Mouse (Mus musculus) CD8-positive naive resting alpha-beta T cell, adult 2 months (primary cell): ENCODE data around the gene Sall4.
"Not testable (repeated sequence)": the region's sequence is repeated elsewhere in the genome, so short reads cannot be mapped to it uniquely, and the experiment has no call there.

Experiments used
- DNase-seq, 2 experiments: peaks; one replicate each; pipeline ENCODE4 v3.0.0; 2022; ENCODE audit warnings: low read depth in 2 of 2, low spot score in 2 of 2

Gene Sall4

GRCm38 (mm10) chr2:168761141-168761540, 6.6 kb downstream of the Sall4 start:
- DNase-seq = no peak

- DNase-seq = not testable (repeated sequence)
These were observed 23.3 kb downstream of the Sall4 start for GRCm38 (mm10) chr2:168744406-168744805.

DNA sequence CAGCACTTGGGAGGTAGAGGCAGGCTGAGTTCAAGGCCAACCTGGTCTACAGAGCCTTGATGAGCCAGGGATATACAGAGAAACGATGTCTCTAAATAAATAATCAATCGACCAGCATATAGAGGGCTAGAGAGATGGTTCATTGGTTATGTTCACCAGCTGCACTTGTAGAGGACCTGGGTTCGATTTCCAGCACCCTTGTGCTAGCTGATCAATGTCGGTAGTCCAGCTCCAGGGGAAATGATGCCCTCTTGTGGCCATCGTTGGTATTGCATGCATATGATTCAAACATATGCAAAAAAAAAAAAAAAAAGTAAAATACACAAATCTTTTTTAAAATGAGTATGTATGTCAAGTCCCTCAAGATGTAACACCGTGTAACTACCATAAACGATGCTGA, 25.1 kb downstream of the Sall4 start:
- peak; percentile 57 to 62 for DNase-seq

GRCm38 (mm10) chr2:168742059-168742627, 25.6 kb downstream of the Sall4 start, which contains the start of gene Atp9a:
Atp9a (minus strand) TSS chr2:168742409.
- DNase-seq = peak; percentile 45 to 55

- DNase-seq = peak; percentile 46 to 51
These were observed 26.3 kb downstream of the Sall4 start for GRCm38 (mm10) chr2:168741273-168742058.

DNA sequence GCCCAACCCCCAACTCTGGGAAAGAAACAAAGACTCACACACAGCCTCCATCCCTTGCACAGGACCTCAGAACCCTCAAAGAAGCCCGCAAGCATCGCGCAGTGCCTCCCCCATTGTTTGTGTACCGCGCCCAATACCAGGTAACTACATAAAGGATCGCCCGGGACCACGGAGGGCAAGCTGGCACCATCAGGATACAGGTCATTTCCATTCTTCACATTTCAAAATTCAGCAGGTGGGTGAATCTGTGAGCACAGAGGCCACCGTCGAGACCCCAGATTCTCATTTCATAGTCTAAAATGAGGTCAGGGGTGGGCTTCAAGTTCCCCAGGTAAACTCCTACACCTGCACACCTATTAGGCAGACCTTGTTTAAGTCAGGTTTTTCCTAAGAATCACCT, 27.2 kb downstream of the Sall4 start:
- DNase-seq = no peak

- DNase-seq = no peak
These were observed 28.9 kb downstream of the Sall4 start for GRCm38 (mm10) chr2:168738854-168739253.

GRCm38 (mm10) chr2:168737878-168738277, 29.9 kb downstream of the Sall4 start:
- no peak for DNase-seq

DNA sequence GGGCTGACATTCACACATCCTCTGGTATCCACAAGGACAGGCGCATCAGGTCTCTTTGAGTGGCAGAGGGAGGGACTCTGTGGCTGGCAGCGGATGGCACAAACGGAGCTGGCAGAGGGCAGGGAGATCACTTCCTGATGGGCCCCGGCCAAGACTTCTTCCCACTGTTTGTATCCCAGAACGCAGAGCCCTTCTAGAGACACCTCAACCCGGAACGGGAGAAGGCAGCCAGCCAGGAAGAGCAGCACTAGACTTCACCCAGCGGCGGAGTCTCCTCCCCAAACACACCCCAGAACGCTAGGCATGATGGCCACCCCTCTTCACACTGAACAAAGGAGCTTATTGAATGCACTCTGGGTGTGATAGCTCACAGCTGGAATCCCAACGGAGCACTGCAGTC, 33.7 kb downstream of the Sall4 start:
- DNase-seq = no peak

DNA sequence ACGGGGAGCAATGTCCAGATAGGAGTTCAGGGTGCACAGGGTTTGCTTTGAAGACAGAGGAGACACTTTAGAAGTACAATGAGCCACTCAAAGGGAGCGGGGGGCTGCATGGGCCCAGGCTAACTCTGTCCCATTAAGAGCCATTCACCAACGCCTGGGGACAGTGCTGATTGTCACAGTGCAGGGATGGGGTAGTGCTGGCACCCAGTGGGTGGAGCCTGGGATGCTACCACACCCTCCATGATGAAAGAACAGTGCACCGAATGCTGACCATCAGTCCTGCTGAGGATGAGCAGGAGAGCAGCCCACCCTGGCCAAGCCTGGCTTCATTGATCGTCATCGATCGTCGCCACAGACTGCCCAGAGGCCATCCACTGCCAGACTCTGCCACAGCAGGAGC, 36.5 kb downstream of the Sall4 start:
- DNase-seq = no peak

DNA sequence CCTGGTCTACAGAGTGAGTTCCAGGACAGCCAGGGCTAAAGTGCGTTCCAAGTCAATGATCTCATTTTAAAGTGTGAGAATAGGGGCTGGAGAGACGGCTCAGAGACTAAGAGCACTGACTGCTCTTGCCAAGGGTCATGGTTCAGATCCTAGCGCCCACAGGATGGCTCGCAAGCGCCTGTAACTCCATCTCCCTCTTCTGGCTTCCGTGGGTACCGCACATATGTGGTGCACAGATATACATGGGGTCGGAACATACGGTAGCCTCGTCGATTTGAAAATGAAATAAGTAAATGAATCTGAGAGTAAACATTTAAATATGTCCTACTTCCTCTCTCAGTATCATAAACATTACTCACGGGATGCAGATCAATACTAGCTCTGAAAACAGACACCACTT, 38.0 kb downstream of the Sall4 start:
- no peak for DNase-seq

- DNase-seq = no peak
These were observed 39.7 kb downstream of the Sall4 start for GRCm38 (mm10) chr2:168728045-168728444.

GRCm38 (mm10) chr2:168726007-168726406, 41.7 kb downstream of the Sall4 start:
- no peak for DNase-seq

DNA sequence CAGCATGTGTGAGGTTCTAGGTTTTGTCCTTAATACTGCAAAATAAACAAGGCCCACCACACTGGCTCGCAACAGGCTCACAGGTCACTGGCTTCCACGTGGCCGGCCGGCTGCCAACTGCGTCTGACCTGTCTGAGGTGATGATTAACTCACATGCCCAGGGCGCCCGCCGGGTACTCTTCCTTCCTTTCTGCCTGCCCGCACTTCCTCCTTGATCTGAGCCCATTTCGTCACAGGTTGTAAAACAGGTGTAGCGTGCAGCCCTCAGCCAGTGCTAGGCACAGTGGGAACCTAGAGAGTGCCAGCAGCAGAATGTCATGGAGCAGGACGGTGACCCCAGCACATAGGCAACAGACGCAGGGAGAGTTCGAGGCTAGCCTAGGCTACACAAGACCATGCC, 46.4 kb downstream of the Sall4 start:
- no peak for DNase-seq

DNA sequence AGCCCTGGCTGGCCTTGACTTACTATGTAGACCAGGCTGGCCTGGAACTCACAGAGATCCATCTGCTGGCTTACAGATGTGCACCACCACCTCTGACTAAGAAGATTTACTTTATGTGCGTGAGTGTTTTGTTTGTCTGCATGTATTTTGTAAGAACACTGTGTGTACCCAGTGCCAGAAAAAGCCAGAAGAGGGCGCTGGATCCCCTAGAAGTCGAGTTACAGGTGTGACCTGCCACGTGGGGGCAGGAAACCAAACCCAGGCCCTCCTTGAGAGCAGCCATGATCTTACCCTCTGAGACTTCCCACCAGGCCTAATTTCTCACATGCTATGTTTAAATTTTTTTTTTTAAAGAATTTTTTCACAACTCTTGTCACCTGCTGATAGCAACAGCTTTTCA, 48.0 kb downstream of the Sall4 start:
- DNase-seq = no peak

GRCm38 (mm10) chr2:168718735-168719134, 49.0 kb downstream of the Sall4 start:
- no peak for DNase-seq

GRCm38 (mm10) chr2:168718267-168718666, 49.5 kb downstream of the Sall4 start:
- no peak for DNase-seq

GRCm38 (mm10) chr2:168712199-168713176, 55.3 kb downstream of the Sall4 start:
- DNase-seq = no peak

DNA sequence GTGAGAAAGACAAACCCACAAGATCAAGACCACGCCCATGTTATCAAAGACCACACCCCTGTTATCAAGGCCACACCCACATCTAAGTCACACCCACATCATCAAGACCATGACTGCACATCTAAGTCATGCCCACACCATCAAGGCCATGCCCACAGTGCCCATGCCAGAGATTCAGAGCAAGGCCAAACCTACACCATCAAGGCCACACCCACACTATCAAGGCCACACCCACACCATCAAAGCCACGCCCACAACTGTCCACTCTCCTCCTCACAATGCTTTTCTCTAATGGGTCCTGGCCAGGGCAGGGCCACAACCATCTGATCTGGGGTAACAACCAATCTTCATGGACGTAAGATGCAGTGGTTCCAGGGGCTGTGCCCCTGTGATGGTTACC, 56.8 kb downstream of the Sall4 start:
- DNase-seq = no peak

DNA sequence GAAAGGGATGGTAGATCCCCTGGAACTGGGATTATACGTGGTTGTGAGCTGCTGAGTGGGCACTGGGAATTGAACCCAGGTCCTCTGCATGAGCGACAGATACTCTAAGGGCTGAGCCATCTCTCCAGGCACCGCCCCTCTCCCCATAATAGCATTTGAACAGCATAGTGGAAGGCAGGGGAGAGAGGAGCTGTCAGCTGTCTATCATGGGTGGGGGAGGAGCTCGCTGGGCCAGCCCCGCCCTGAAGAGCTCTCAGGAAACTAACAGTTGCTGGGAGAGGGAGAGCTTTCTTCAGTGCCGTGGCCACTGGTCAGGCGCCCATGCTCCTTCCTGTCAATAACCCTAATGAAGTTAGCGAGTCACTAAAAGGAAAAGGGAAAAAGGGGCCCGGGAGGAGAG, 60.0 kb downstream of the Sall4 start:
- DNase-seq = no peak

DNA sequence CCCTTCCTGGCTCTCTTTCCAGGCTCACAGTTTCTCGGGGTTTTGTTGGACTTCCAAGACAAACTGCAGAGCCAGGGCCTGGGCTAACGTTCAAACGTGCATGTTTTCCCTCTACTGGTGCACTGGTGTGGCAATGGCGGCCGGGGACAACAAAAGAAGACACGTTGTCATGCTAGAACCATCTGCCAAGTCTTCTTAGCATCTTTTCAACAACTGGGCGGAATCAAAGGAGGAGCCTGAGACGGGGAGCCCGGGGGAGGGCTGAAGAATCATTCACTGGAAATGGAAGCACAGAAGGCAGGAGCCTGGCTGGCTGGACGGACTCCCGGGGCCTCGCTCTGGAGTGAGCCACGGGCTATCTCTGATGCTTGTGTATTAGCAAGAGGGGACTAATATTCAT, 65.5 kb downstream of the Sall4 start:
- DNase-seq = no peak
